Mouse (Mus musculus) liver, adult 2 months (tissue): ENCODE measurements around the gene Prdm16. TPM values are rescaled to one million over a fixed set of nuclear protein-coding genes. Genes with fewer than 3 reads are reported as not detected.

Experiments used
- DNase-seq: peaks from one replicate; pipeline ENCODE4 v3.0.0-alpha.2; 2011; ENCODE audit warnings: low read depth, low spot score; ENCODE audit errors: extremely low read depth
- H3K27ac ChIP-seq: fragments of 200-500 bp; replicated peaks from 2 replicates; pipeline ENCODE4 v1.5.1; 2012; ENCODE audit warnings: low read depth, mild to moderate bottlenecking, control low read depth, inconsistent platforms, low read length; ENCODE audit not compliant: insufficient read depth
- H3K27me3 ChIP-seq: fragments of 200-500 bp; 2 replicates; pipeline ENCODE4 v1.6.1; 2012; ENCODE audit warnings: mild to moderate bottlenecking, moderate library complexity, low read length, inconsistent platforms; ENCODE audit not compliant: control insufficient read depth, insufficient read depth
- H3K36me3 ChIP-seq: fragments of 200-500 bp; 2 replicates; pipeline ENCODE4 v1.6.1; 2012; ENCODE audit warnings: low read length, inconsistent platforms; ENCODE audit not compliant: control insufficient read depth, insufficient read depth
- H3K4me1 ChIP-seq: fragments of 200-500 bp; 2 replicates; pipeline ENCODE4 v1.6.1; 2011; ENCODE audit warnings: low read length; ENCODE audit not compliant: control insufficient read depth, insufficient read depth
- H3K4me3 ChIP-seq: fragments of 200-500 bp; 2 replicates; pipeline ENCODE4 v1.5.1; 2011; ENCODE audit warnings: low read depth, mild to moderate bottlenecking, control low read depth, low read length, moderate library complexity; ENCODE audit not compliant: insufficient read depth
- H3K79me2 ChIP-seq: fragments of 200-500 bp; 2 replicates; pipeline ENCODE4 v1.6.1; 2012; ENCODE audit warnings: inconsistent platforms, mild to moderate bottlenecking, low read length, moderate library complexity; ENCODE audit not compliant: control insufficient read depth, insufficient read depth
- H3K9ac ChIP-seq: fragments of 200-500 bp; 2 replicates; pipeline ENCODE4 v1.6.1; 2012; ENCODE audit warnings: low read depth, mild to moderate bottlenecking, control low read depth, inconsistent platforms, low read length
- CTCF ChIP-seq: fragments of 200-500 bp; IDR thresholded peaks from 2 replicates; pipeline ENCODE4 v1.5.1; 2011; ENCODE audit warnings: low read depth, low read length, control low read depth
- POLR2A ChIP-seq: fragments of 200-500 bp; IDR thresholded peaks from 2 replicates; pipeline ENCODE4 v1.6.1; 2011; ENCODE audit warnings: low read length, control low read depth; ENCODE audit not compliant: insufficient read depth; ENCODE audit errors: extremely low read depth
- WGBS: fragments of 180-500 bp; shearing (Covaris S2); methylation state at CpG from one replicate; pipeline ENCODE4 v1.1.7; 2018; 5-methylcytosine and 5-hydroxymethylcytosine counted together
- polyA plus RNA-seq: library from polyadenylated mRNA; depleted of rRNA; stranded (reverse); fragments of >200 nt; gene quantifications from 2 replicates; pipeline ENCODE4 v1.2.3, GENCODE M21; 2012
- total RNA-seq: library from RNA; depleted of rRNA; stranded (reverse); fragments of >200 nt; gene quantifications from 2 replicates; pipeline ENCODE4 v1.2.3, GENCODE M21; 2014

Gene Prdm16
- total and polyA plus RNA-seq, 2 experiments = 0.22 to 0.37 TPM

- DNase-seq = no peak
- no peaks in the 10 kb centered on the region for H3K79me2 ChIP-seq
- no peaks in the 10 kb centered on the region for H3K27me3 ChIP-seq
- no peak for TF ChIP-seq CTCF
- TF ChIP-seq POLR2A = no peak
- H3K27ac ChIP-seq = no peak overlapping the region
- no peaks in the 10 kb centered on the region for H3K4me1 ChIP-seq
- no peak overlapping the region for H3K4me3 ChIP-seq
- 75% methylated on average over 4 of the region's 4 CpGs for WGBS
- H3K9ac ChIP-seq = no peak overlapping the region
- no peaks in the 10 kb centered on the region for H3K36me3 ChIP-seq
These were observed 221.8 kb downstream of the Prdm16 start for GRCm38 (mm10) chr4:154414885-154415284.

- Histone ChIP-seq H3K36me3 (no peaks in the 10 kb centered on the region), H3K4me1 (no peaks in the 10 kb centered on the region), H3K27ac (no peak overlapping the region), H3K79me2 (no peaks in the 10 kb centered on the region), H3K9ac (no peak overlapping the region), H3K4me3 (no peak overlapping the region), H3K27me3 (no peaks in the 10 kb centered on the region)
- no peak for TF ChIP-seq CTCF
- TF ChIP-seq POLR2A = no peak
- DNase-seq = no peak
- WGBS = 73% methylated on average over 8 of the region's 8 CpGs
These were observed 226.1 kb downstream of the Prdm16 start for GRCm38 (mm10) chr4:154410559-154410958.

GRCm38 (mm10) chr4:154409841-154410240 lies 226.8 kb downstream of the Prdm16 start:
- WGBS = 65% methylated on average over 10 of the region's 10 CpGs
- Histone ChIP-seq H3K27me3 (no peaks in the 10 kb centered on the region), H3K27ac (no peak overlapping the region), H3K79me2 (no peaks in the 10 kb centered on the region), H3K9ac (no peak overlapping the region), H3K4me3 (no peak overlapping the region), H3K36me3 (no peaks in the 10 kb centered on the region), H3K4me1 (no peaks in the 10 kb centered on the region)
- no peak for DNase-seq
- TF ChIP-seq CTCF = no peak
- no peak for TF ChIP-seq POLR2A

GRCm38 (mm10) chr4:154409237-154409721 lies 227.4 kb downstream of the Prdm16 start:
- H3K27me3 ChIP-seq = no peaks in the 10 kb centered on the region
- H3K4me3 ChIP-seq = no peak overlapping the region
- DNase-seq = no peak
- TF ChIP-seq POLR2A = no peak
- TF ChIP-seq CTCF = no peak
- WGBS = 71% methylated on average over 19 of the region's 19 CpGs
- no peak overlapping the region for H3K9ac ChIP-seq
- no peaks in the 10 kb centered on the region for H3K4me1 ChIP-seq
- H3K27ac ChIP-seq = no peak overlapping the region
- no peaks in the 10 kb centered on the region for H3K79me2 ChIP-seq
- H3K36me3 ChIP-seq = no peaks in the 10 kb centered on the region

GRCm38 (mm10) chr4:154402948-154403347 lies 233.7 kb downstream of the Prdm16 start:
- Histone ChIP-seq H3K9ac (no peak overlapping the region), H3K36me3 (no peaks in the 10 kb centered on the region), H3K79me2 (no peaks in the 10 kb centered on the region), H3K27ac (no peak overlapping the region), H3K4me1 (no peaks in the 10 kb centered on the region), H3K27me3 (no peaks in the 10 kb centered on the region), H3K4me3 (no peak overlapping the region)
- WGBS = 53% methylated on average over 4 of the region's 4 CpGs
- TF ChIP-seq CTCF (no peak), POLR2A (no peak)
- DNase-seq = no peak

- Histone ChIP-seq H3K36me3 (no peaks in the 10 kb centered on the region), H3K27ac (no peak overlapping the region), H3K9ac (no peak overlapping the region), H3K4me1 (no peaks in the 10 kb centered on the region), H3K4me3 (no peak overlapping the region), H3K79me2 (no peaks in the 10 kb centered on the region), H3K27me3 (no peaks in the 10 kb centered on the region)
- TF ChIP-seq CTCF = no peak
- TF ChIP-seq POLR2A = no peak
- no peak for DNase-seq
- WGBS = 42% methylated on average over 10 of the region's 10 CpGs
These were observed 234.4 kb downstream of the Prdm16 start for GRCm38 (mm10) chr4:154401982-154402932.
